Mouse (Mus musculus): ENCODE data around the gene Gm11983.

DNA sequence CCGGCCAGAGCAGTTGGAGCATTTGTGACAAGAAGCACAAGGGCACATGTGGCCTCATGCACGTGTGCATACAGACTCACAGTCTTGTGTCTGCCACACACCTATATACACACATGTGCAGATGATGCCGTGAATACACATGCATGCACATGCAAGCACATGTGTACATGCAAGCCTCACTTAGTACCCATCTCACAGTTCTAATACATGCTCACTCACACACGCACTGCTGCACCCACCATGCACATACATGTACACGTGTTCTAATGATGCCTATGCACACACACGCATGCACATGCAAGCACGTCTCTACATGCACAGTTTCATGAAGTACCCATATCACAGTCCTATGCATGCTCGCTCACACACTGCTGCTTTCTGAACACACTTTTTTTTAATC is 21.6 kb upstream of the Gm11983 start:
- TF ChIP-seq CTCF (IDR thresholded peaks at IDR 0.05; ENCODE audit: low read depth) = no peak
- TF ChIP-seq EP300 (IDR thresholded peaks at IDR 0.05; ENCODE audit: low read depth) = no peak
